Comparison of ENCODE assay signal across 11 mouse cellular contexts in genomic region chr17:87478569-87478968, GRCm38 (mm10). TPM values are rescaled to one million over a fixed set of nuclear protein-coding genes. Genes with fewer than 3 reads are reported as not detected.
DNase-seq lines count a peak whose midpoint lies in the region; ATAC-seq lines count a peak whose summit lies in the region.
"Had no signal": no experiment of that assay in that cellular context is flagged by ENCODE, and none has a peak within 500 bp of the region (broad histone marks: within the 10 kb centered on the region; RNA-seq: fewer than 3 reads in every experiment).

No protein-coding gene starts in this region.

- intact Hi-C loops in left cerebral cortex, postnatal 36 days (cut with DNase I), result no loop called here
- intact Hi-C loops in left cerebral cortex, postnatal 25 days (cut with DNase I), result no loop called here

- no peak overlapping the region for H3K4me3 ChIP-seq in embryonic facial prominence, embryonic 14.5 days (ENCODE audit: low read depth, low read length)
- H3K4me3 ChIP-seq in midbrain, embryonic 13.5 days (replicated peaks), result no peak overlapping the region

- no peak overlapping the region; the same call in 1 of the 2 replicates for H3K27ac ChIP-seq in embryonic facial prominence, embryonic 14.5 days (replicated peaks; ENCODE audit: low read depth, low read length)
- H3K27ac ChIP-seq in midbrain, embryonic 13.5 days, result peak overlapping the region; percentile 8; the same call in 1 of the 2 replicates

- no peaks in the 10 kb centered on the region for H3K27me3 ChIP-seq in embryonic facial prominence, embryonic 14.5 days (replicated peaks; ENCODE audit: control insufficient read depth, insufficient read depth, low read length)
- no peaks in the 10 kb centered on the region; the same call in 1 of the 2 replicates for H3K27me3 ChIP-seq in midbrain, embryonic 13.5 days

- WGBS in embryonic facial prominence, embryonic 14.5 days, result 43% methylated on average over 9 of the region's 9 CpGs
- WGBS in midbrain, embryonic 13.5 days, result 67% methylated on average over 9 of the region's 9 CpGs

- peaks cover 21% of the 10 kb centered on the region for H3K4me1 ChIP-seq in embryonic facial prominence, embryonic 14.5 days (ENCODE audit: control insufficient read depth, insufficient read depth, low read length)
- H3K4me1 ChIP-seq in midbrain, embryonic 13.5 days (replicated peaks), result peaks cover 25% of the 10 kb centered on the region

- H3K9ac ChIP-seq in embryonic facial prominence, embryonic 14.5 days (ENCODE audit: low read depth, low read length), result no peak overlapping the region
- H3K9ac ChIP-seq in midbrain, embryonic 13.5 days (replicated peaks), result no peak overlapping the region

- ATAC-seq in embryonic facial prominence, embryonic 14.5 days (ENCODE audit: low read depth), result no peak; the same call in 1 of the 2 replicates
- peak; percentile 55; the same call in 1 of the 2 replicates for ATAC-seq in midbrain, embryonic 13.5 days

- no peak overlapping the region for H3K4me2 ChIP-seq in embryonic facial prominence, embryonic 14.5 days (ENCODE audit: low read depth, low read length)
- no peak overlapping the region for H3K4me2 ChIP-seq in midbrain, embryonic 13.5 days (replicated peaks)

- no peaks in the 10 kb centered on the region for H3K36me3 ChIP-seq in embryonic facial prominence, embryonic 14.5 days (ENCODE audit: control insufficient read depth, insufficient read depth, low read length)
- H3K36me3 ChIP-seq in midbrain, embryonic 13.5 days, result no peaks in the 10 kb centered on the region

- H3K9me3 ChIP-seq in embryonic facial prominence, embryonic 14.5 days (ENCODE audit: control insufficient read depth, low read length), result no peaks in the 10 kb centered on the region
- no peaks in the 10 kb centered on the region for H3K9me3 ChIP-seq in midbrain, embryonic 13.5 days

- peak; percentile 24 to 53 for DNase-seq in left cerebral cortex, postnatal 36 days (ENCODE audit: low spot score in 2 of 2)
- DNase-seq in left cerebral cortex, postnatal 25 days (ENCODE audit: low spot score in 2 of 2), result no peak
- peak; percentile 63 for DNase-seq in cerebellum, adult 11 months
- peak; percentile 72 for DNase-seq in embryonic facial prominence, embryonic 14.5 days (ENCODE audit: low spot score)
- no peak for DNase-seq in embryo, embryonic 10 days (ENCODE audit: low spot score)
- no peak for DNase-seq in left cerebral cortex, adult 8-10 months (ENCODE audit: low spot score in 2 of 2)
- no peak for DNase-seq in T-cell, adult 2 months (ENCODE audit: low spot score)
- DNase-seq: kidney, adult 8-10 months had no signal

RNA-seq across cellular contexts. Expression of gene Calm2, which starts 31.8 kb away (rescaled TPM):
- total RNA-seq in left cerebral cortex, postnatal 36 days (2021), result 1,000 to 10,000 TPM; 2,128 to 2,274 TPM
- 1,000 to 10,000 TPM; 2,216 to 2,449 TPM for total RNA-seq in left cerebral cortex, postnatal 25 days (2021)
- polyA plus RNA-seq in embryonic facial prominence, embryonic 14.5 days (2014; fragmentation: Nextera tagmentation; extraction: Ambion mirVana), result 1,001 and 1,028 TPM in 2 replicates
- polyA plus RNA-seq in midbrain, embryonic 13.5 days (2015; fragmentation: Nextera tagmentation; extraction: Ambion mirVana), result 1,571 and 1,689 TPM in 2 replicates
- 1,000 to 10,000 TPM; 2,138 to 2,258 (median 2,232) TPM for total RNA-seq in left cerebral cortex, adult 8-10 months (2022)

RNA-seq across cellular contexts. Expression of gene Stpg4, which starts 51.0 kb away (rescaled TPM):
- total RNA-seq in left cerebral cortex, postnatal 36 days (2021), result not detected
- under 1 TPM in 1 of 2 experiments, not detected in 1; 0.62 TPM for total RNA-seq in left cerebral cortex, postnatal 25 days (2021)
- not detected in 2 replicates for polyA plus RNA-seq in embryonic facial prominence, embryonic 14.5 days (2014; fragmentation: Nextera tagmentation; extraction: Ambion mirVana)
- 0.37 TPM in 1 of 2 replicates, not detected in the other for polyA plus RNA-seq in midbrain, embryonic 13.5 days (2015; fragmentation: Nextera tagmentation; extraction: Ambion mirVana)
- total RNA-seq in left cerebral cortex, adult 8-10 months (2022), result not detected
- total RNA-seq: monocyte, adult 5-6 weeks had no signal
- polyA plus RNA-seq: embryonic facial prominence, embryonic 11.5 days had no signal

Comparison
In these comparisons a context has a peak if more than half of its experiments do, and no peak if none do; other contexts are left out.
1. DNase-seq: peak in left cerebral cortex, postnatal 36 days (2 of 2), cerebellum, adult 11 months (single experiment) and embryonic facial prominence, embryonic 14.5 days (single experiment); none in left cerebral cortex, postnatal 25 days (0 of 2), embryo, embryonic 10 days (single experiment), left cerebral cortex, adult 8-10 months (0 of 2) and T-cell, adult 2 months (single experiment).